Mouse (Mus musculus) brain, embryonic 14.5 days (tissue): ENCODE results near the gene Arhgef10l.

Experiments
- CTCF ChIP-seq: fragments of 200-500 bp; IDR thresholded peaks from 2 replicates; pipeline ENCODE4 v1.5.1; 2012; ENCODE audit warnings: inconsistent platforms, mild to moderate bottlenecking, moderate library complexity, borderline replicate concordance; ENCODE audit not compliant: insufficient read depth, insufficient read length; ENCODE audit errors: extremely low read depth
- POLR2A ChIP-seq: fragments of 200-500 bp; IDR thresholded peaks from 2 replicates; pipeline ENCODE4 v1.6.1; 2012; ENCODE audit warnings: mild to moderate bottlenecking, inconsistent platforms, borderline replicate concordance; ENCODE audit not compliant: poor library complexity, insufficient read depth, insufficient read length, severe bottlenecking; ENCODE audit errors: extremely low read depth

DNA sequence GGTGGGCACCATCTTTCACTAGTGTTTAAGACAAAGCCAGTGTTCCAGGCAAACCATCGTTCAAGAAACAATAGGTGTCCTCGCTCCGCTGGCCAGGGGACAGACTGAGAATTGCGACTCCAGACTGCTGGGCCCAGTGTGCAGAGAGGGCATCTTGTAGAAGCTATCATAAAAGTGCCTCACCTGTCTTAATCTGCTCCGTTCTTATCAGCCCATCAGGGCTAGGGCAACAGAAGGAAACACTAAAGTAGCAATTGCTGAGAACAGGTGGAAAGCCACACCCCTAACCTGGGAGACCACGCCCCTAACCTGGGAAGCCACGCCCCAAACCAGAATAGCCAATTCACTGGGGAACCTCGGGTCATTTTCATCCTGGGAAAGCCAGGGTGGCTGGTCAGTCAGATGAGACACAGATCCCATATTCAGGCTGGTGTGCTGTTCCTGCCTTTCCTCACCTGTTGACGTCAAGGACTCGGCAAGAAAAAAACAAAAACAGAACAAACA is 140.1 kb downstream of the Arhgef10l start:
- TF ChIP-seq POLR2A, result no peak
- no peak for TF ChIP-seq CTCF
